Mouse (Mus musculus) myocyte (in vitro differentiated cells): ENCODE data around the gene Gm5148.

Source experiments
- CEBPB ChIP-seq: IDR thresholded peaks from 2 replicates; pipeline ENCODE4 v1.6.1; 2011; ENCODE audit warnings: mild to moderate bottlenecking, moderate library complexity; ENCODE audit not compliant: poor library complexity, insufficient read depth, severe bottlenecking
- E2F4 ChIP-seq: IDR thresholded peaks from one replicate; pipeline ENCODE4 v1.6.1; 2011; ENCODE audit warnings: mild to moderate bottlenecking, control low read depth, moderate library complexity; ENCODE audit not compliant: insufficient read depth
- MYOD1 ChIP-seq, 3 experiments: IDR thresholded peaks; one replicate each; pipeline ENCODE4 v1.6.1; 2011; ENCODE audit warnings: control low read depth in 2 of 3, low read depth in 2 of 3, mild to moderate bottlenecking in 2 of 3, moderate library complexity in 1 of 3; ENCODE audit not compliant: insufficient read length in 2 of 3, control insufficient read depth in 1 of 3
- MYOG ChIP-seq, 3 experiments: IDR thresholded peaks; one replicate each; pipeline ENCODE4 v1.6.1; 2011; ENCODE audit warnings: control low read depth in 2 of 3, low read depth in 2 of 3, mild to moderate bottlenecking in 2 of 3; ENCODE audit not compliant: insufficient read length in 2 of 3, control insufficient read depth in 1 of 3, insufficient read depth in 1 of 3
- POLR2A ChIP-seq: IDR thresholded peaks from one replicate; pipeline ENCODE4 v1.6.1; 2011; ENCODE audit warnings: low read depth, mild to moderate bottlenecking, control low read depth, moderate library complexity; ENCODE audit not compliant: insufficient read length
- POLR2AphosphoS2 ChIP-seq: IDR thresholded peaks from one replicate; pipeline ENCODE4 v1.6.1; 2011; ENCODE audit warnings: low read depth, control low read depth; ENCODE audit not compliant: insufficient read length
- REST ChIP-seq: IDR thresholded peaks from one replicate; pipeline ENCODE4 v1.6.1; 2011; ENCODE audit warnings: mild to moderate bottlenecking, control low read depth, moderate library complexity; ENCODE audit not compliant: insufficient read depth, insufficient read length
- SRF ChIP-seq: IDR thresholded peaks from one replicate; pipeline ENCODE4 v1.6.1; 2011; ENCODE audit warnings: low read depth; ENCODE audit not compliant: control insufficient read depth, insufficient read length
- TCF12 ChIP-seq: IDR thresholded peaks from one replicate; pipeline ENCODE4 v1.6.1; 2011; ENCODE audit warnings: mild to moderate bottlenecking, control low read depth; ENCODE audit not compliant: poor library complexity, insufficient read depth, severe bottlenecking
- TCF3 ChIP-seq: IDR thresholded peaks from one replicate; pipeline ENCODE4 v1.6.1; 2011; ENCODE audit warnings: low read depth, control low read depth; ENCODE audit not compliant: insufficient read length
- USF1 ChIP-seq: IDR thresholded peaks from one replicate; pipeline ENCODE4 v1.6.1; 2011; ENCODE audit warnings: low read depth, mild to moderate bottlenecking, control low read depth, moderate library complexity

DNA sequence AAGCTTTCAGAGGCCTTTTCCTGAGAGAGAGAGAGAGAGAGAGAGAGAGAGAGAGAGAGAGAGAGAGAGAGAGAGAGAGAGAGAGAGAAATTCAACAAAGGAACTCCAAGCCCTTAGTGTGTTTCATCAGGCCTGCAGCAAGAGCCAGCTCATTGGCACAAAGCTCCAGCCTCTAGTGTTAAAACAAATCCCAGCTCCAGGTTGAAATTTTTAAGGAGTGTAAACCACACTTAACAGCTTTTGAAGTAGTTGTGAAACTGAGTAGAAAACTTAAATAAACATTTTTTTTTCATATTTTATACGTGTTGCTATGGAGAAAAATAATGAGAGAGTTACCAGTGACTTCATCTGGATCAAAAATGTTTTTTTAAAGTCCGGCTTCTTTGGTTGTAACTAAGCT lies 7.3 kb downstream of the Gm5148 start:
- TF ChIP-seq POLR2A (no peak), REST (no peak), USF1 (no peak), MYOG (IDR thresholded peaks at IDR 0.05; ENCODE audit: control insufficient read depth in 1 of 3, insufficient read depth in 1 of 3, insufficient read length in 2 of 3, low read depth in 2 of 3) (no peak), CEBPB (no peak), E2F4 (no peak), TCF12 (no peak), SRF (no peak), POLR2AphosphoS2 (no peak), MYOD1 (IDR thresholded peaks at IDR 0.05; ENCODE audit: control insufficient read depth in 1 of 3, insufficient read length in 2 of 3, low read depth in 2 of 3) (no peak), TCF3 (no peak)
